Mouse (Mus musculus) midbrain, postnatal 0 days (tissue): ENCODE results near the gene S100pbp. TPM values are rescaled to one million over a fixed set of nuclear protein-coding genes. Genes with fewer than 3 reads are reported as not detected.

Source experiments
- ATAC-seq: fragments of 200-750 bp; cut with Nextera tagmentation; 2 replicates; pipeline ENCODE4 v1.8.0; 2017; ENCODE audit warnings: moderate number of reproducible peaks, mild to moderate bottlenecking, moderate TSS enrichment, moderate library complexity; ENCODE audit not compliant: low FRiP score
- DNase-seq: peaks from one replicate; pipeline ENCODE4 v3.0.0-alpha.2; 2015; ENCODE audit warnings: low spot score
- H3K27ac ChIP-seq: fragments of 300-500 bp; sonication (generic); 2 replicates; pipeline ENCODE4 v1.5.1; 2014; ENCODE audit warnings: low read depth, mild to moderate bottlenecking, low read length, mixed read lengths
- H3K27me3 ChIP-seq: fragments of 300-500 bp; sonication (generic); 2 replicates; pipeline ENCODE4 v1.6.1; 2014; ENCODE audit warnings: low read length, control low read depth, mixed read lengths; ENCODE audit not compliant: insufficient read depth
- H3K36me3 ChIP-seq: fragments of 300-500 bp; sonication (generic); 2 replicates; pipeline ENCODE4 v1.6.1; 2014; ENCODE audit warnings: low read length, control low read depth, mixed read lengths; ENCODE audit not compliant: insufficient read depth
- H3K4me1 ChIP-seq: fragments of 300-500 bp; sonication (generic); 2 replicates; pipeline ENCODE4 v1.6.1; 2014; ENCODE audit warnings: mild to moderate bottlenecking, control low read depth, antibody characterized with exemption, low read length, mixed read lengths; ENCODE audit not compliant: insufficient read depth
- H3K4me2 ChIP-seq: fragments of 300-500 bp; sonication (generic); 2 replicates; pipeline ENCODE4 v1.6.1; 2014; ENCODE audit warnings: low read depth, mild to moderate bottlenecking, low read length, mixed read lengths; ENCODE audit not compliant: poor library complexity, severe bottlenecking
- H3K4me3 ChIP-seq: fragments of 300-500 bp; sonication (generic); 2 replicates; pipeline ENCODE4 v1.5.1; 2014; ENCODE audit warnings: low read depth, mild to moderate bottlenecking, low read length, moderate library complexity
- H3K9ac ChIP-seq: fragments of 300-500 bp; sonication (generic); replicated peaks from 2 replicates; pipeline ENCODE4 v1.6.1; 2014; ENCODE audit warnings: mild to moderate bottlenecking, low read length, moderate library complexity, mixed read lengths; ENCODE audit not compliant: poor library complexity, severe bottlenecking
- H3K9me3 ChIP-seq: fragments of 300-500 bp; sonication (generic); 2 replicates; pipeline ENCODE4 v1.6.1; 2016; ENCODE audit warnings: low read length, control low read depth
- CTCF ChIP-seq: IDR thresholded peaks from 2 replicates; pipeline ENCODE4 v1.5.1; 2016; ENCODE audit warnings: antibody characterized with exemption, mild to moderate bottlenecking
- WGBS: fragments of 180-500 bp; shearing (Covaris S2); extraction: QIAGEN DNeasy Blood & Tissue Kit; methylation state at CpG from one replicate; pipeline ENCODE4 v1.1.7; 2014; 5-methylcytosine and 5-hydroxymethylcytosine counted together
- polyA plus RNA-seq: library from polyadenylated mRNA; unstranded; fragments of >200 nt; fragmentation: Nextera tagmentation; extraction: Ambion mirVana; gene quantifications from 2 replicates; pipeline ENCODE4 v1.2.1, GENCODE M21; 2015
- total RNA-seq: library from RNA; depleted of rRNA; stranded (reverse); fragments of >200 nt; gene quantifications from 2 replicates; pipeline ENCODE4 v1.2.3, GENCODE M21; 2014

S100pbp gene
- total and polyA plus RNA-seq, 2 experiments from 2014 or later, result 24.2 to 49.6 TPM

- DNase-seq (peak; percentile 78), ATAC-seq (no peak)
- TF ChIP-seq CTCF, result no peak
Measured at GRCm38 (mm10) chr4:129124652-129125146, 64.8 kb downstream of the S100pbp start.

GRCm38 (mm10) chr4:129122719-129123118 lies 66.8 kb downstream of the S100pbp start:
- ATAC-seq (no peak), DNase-seq (no peak)
- Histone ChIP-seq H3K4me1 (0 out of 2 replicates have a peak, but pooled peaks cover 12% of the 10 kb centered on the region), H3K27ac (no peak overlapping the region), H3K9ac (no peak overlapping the region), H3K36me3 (no peaks in the 10 kb centered on the region), H3K4me3 (no peak overlapping the region), H3K9me3 (no peaks in the 10 kb centered on the region), H3K27me3 (peaks cover 3% of the 10 kb centered on the region; the same call in 1 of the 2 replicates), H3K4me2 (no peak overlapping the region)
- no peak for TF ChIP-seq CTCF
- WGBS, result 48% methylated on average over 8 of the region's 8 CpGs

More at GRCm38 (mm10) chr4:129124652-129125146, 64.8 kb downstream of the S100pbp start:
- Histone ChIP-seq H3K27me3 (peaks cover 3% of the 10 kb centered on the region; the same call in 1 of the 2 replicates), H3K27ac (no peak overlapping the region), H3K4me1 (peaks cover 18% of the 10 kb centered on the region; the same call in 1 of the 2 replicates), H3K4me2 (peak overlapping the region; percentile 36), H3K9ac (no peak overlapping the region), H3K4me3 (no peak overlapping the region), H3K9me3 (no peaks in the 10 kb centered on the region), H3K36me3 (no peaks in the 10 kb centered on the region)
- 7% methylated on average over 13 of the region's 13 CpGs for WGBS

- H3K9me3 ChIP-seq, result no peaks in the 10 kb centered on the region
- no peak overlapping the region for H3K4me3 ChIP-seq
- H3K27me3 ChIP-seq, result peaks cover 3% of the 10 kb centered on the region; the same call in 1 of the 2 replicates
- TF ChIP-seq CTCF, result no peak
- H3K4me2 ChIP-seq, result peak overlapping the region; percentile 90
- no peak overlapping the region for H3K27ac ChIP-seq
- H3K4me1 ChIP-seq, result 0 out of 2 replicates have a peak, but pooled peaks cover 12% of the 10 kb centered on the region
- H3K9ac ChIP-seq, result no peak overlapping the region
- ATAC-seq, result no peak
- 20% methylated on average over 9 of the region's 9 CpGs for WGBS
- no peaks in the 10 kb centered on the region for H3K36me3 ChIP-seq
- no peak for DNase-seq
Measured at GRCm38 (mm10) chr4:129122107-129122506, 67.4 kb downstream of the S100pbp start.

GRCm38 (mm10) chr4:129121569-129122086 lies 67.9 kb downstream of the S100pbp start, which contains the start of gene Hpca:
Gene Hpca, minus strand, starts transcription at chr4:129122036.
- 3% methylated on average over 16 of the region's 17 CpGs for WGBS
- DNase-seq (no peak), ATAC-seq (peak; percentile 49; the same call in 1 of the 2 replicates)
- Histone ChIP-seq H3K4me3 (peak within 1 kb of the TSS; percentile 68), H3K4me2 (peak within 1 kb of the TSS; percentile 90), H3K27me3 (peaks cover 3% of the 10 kb centered on the region; the same call in 1 of the 2 replicates), H3K27ac (peak within 1 kb of the TSS; percentile 65), H3K9ac (peak within 1 kb of the TSS; percentile 88), H3K4me1 (0 out of 2 replicates have a peak, but pooled peaks cover 12% of the 10 kb centered on the region), H3K36me3 (no peaks in the 10 kb centered on the region), H3K9me3 (no peaks in the 10 kb centered on the region)
- TF ChIP-seq CTCF, result no peak

GRCm38 (mm10) chr4:129120520-129121445 lies 68.7 kb downstream of the S100pbp start:
- Histone ChIP-seq H3K9me3 (no peaks in the 10 kb centered on the region), H3K27me3 (peaks cover 3% of the 10 kb centered on the region; the same call in 1 of the 2 replicates), H3K4me3 (peak overlapping the region; percentile 68), H3K4me2 (peak overlapping the region; percentile 90), H3K9ac (peak overlapping the region; percentile 88), H3K36me3 (no peaks in the 10 kb centered on the region), H3K27ac (peak overlapping the region; percentile 65), H3K4me1 (0 out of 2 replicates have a peak, but pooled peaks cover 10% of the 10 kb centered on the region)
- ATAC-seq (peak; percentile 59), DNase-seq (no peak)
- WGBS, result 1% methylated on average over 56 of the region's 59 CpGs
- peak; percentile 55 for TF ChIP-seq CTCF
